Mouse (Mus musculus): ENCODE measurements at regions not wholly inside any gene's neighbourhood (a gene's known extent, or its start where the extent isn't known, plus 50 kb on each side); places are given as distances from the start of the nearest gene placed in this dataset.

DNA sequence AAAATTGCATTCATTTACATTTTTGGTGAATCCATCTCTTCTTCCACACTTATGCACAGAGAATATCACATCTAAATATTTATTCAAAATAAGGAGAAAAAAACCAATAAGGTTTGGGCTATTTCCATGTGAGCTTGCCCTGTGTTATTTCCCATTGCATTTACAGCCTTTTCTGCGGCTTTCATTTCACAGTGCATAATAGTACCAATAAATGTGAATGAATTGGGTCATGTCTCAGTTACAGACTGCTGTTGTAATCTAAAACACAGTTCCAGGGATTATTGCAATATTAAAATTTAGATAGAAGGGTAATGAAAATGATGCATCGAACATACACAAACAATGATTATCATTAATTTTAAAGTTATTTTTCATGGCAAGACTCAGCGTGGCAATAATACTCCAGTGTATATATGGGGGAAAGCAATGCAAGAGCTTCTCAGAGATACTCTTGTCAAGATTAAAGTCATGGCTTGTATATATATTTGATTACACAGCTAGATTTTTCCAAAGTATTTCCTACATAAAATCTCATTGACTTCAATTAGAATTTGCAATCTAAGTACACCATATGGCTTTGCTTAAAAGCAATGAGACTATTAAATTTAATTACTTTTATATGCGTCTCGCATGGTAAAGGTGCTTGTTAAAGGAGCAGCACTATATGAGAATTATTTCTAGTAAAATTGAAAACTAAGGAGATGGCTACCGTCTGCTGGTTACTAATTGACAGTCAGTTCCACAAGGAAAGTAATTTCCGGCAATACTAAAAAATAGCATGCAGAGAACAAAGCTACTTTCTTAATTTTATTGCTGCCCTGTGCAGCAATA lies 782.1 kb upstream of the Cdh9 start:
- DNase-seq (ENCODE audit: low read depth, low spot score) = no peak

DNA sequence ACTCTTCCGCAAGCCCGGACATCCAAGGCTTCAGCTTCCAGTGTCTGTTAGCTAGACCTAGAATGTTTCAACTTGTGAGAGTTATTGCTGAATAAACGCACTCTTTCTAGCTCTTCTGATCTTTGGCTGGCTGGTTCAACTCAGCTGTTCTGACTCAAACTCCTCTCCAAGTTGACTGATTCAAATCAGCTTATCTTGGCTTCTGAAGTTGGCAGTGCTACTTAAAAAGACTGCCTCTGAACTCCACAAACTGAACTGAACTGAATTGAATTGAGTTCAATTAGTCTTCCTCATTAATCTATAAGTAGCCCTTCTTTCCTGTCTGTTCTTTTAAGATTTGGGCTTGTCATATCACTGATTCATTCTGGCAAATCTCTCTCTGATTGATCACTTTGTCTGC lies 769.1 kb upstream of the Cdh9 start:
- no peak for DNase-seq (ENCODE audit: low read depth, low spot score)

DNA sequence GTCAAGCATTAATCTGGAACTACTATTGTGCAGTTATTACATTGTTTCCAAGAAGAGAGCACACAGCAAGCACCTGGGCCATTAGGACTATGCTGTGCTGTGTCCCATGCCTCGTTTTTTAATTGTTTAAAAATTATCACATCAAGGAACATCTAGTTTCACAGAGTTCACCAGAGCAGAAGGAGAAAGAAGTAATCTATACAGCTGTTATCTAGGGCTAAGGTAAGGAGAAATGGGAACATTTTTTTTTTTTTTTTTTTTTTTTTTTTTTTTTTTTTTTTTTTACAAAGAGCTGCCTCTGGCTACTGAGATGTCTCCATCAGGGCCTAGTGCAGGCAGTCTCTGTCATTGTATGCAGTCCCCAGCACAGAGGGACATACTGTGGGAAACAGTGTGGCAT lies 760.0 kb upstream of the Cdh9 start:
- no peak for DNase-seq (ENCODE audit: low read depth, low spot score)

DNA sequence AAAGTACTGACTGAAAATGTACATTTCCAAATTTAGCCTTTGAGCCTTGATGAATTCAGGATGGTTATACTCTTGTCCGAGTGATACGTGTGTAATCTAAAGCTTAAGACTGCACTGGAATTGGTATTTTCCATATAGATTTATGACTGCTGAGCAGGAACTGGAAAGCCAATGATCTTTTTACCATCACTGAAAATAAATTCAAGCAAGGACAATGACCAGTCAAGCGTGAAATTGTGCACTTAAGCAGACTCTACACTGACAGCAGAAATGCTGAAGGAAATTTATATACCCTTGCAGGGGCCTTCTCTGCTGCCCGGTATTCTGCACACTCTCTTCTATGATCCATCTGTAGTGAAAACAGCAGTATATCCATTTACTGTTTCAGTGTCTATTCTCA lies 751.8 kb upstream of the Cdh9 start:
- DNase-seq (ENCODE audit: low read depth, low spot score) = peak; percentile 28
